Mouse (Mus musculus) embryonic facial prominence, embryonic 11.5 days (tissue): ENCODE data around the gene Lrrc49. TPM values are rescaled to one million over a fixed set of nuclear protein-coding genes. Genes with fewer than 3 reads are reported as not detected.

ENCODE experiments used
- ATAC-seq: fragments of 200-750 bp; cut with Nextera tagmentation; replicated peaks from 2 replicates; pipeline ENCODE4 v1.8.0; 2017; ENCODE audit warnings: low read depth; ENCODE audit not compliant: insufficient number of reproducible peaks, low FRiP score, low TSS enrichment
- DNase-seq: peaks from one replicate; pipeline ENCODE4 v3.0.0-alpha.2; 2015; ENCODE audit warnings: low spot score
- H3K27ac ChIP-seq: fragments of 300-500 bp; sonication (generic); replicated peaks from 2 replicates; pipeline ENCODE4 v1.5.1; 2014; ENCODE audit warnings: mild to moderate bottlenecking, low read depth, low read length, control low read depth
- H3K27me3 ChIP-seq: fragments of 300-500 bp; sonication (generic); 2 replicates; pipeline ENCODE4 v1.6.1; 2014; ENCODE audit warnings: mild to moderate bottlenecking, low read length, moderate library complexity, mixed read lengths; ENCODE audit not compliant: control insufficient read depth, insufficient read depth
- H3K36me3 ChIP-seq: fragments of 300-500 bp; sonication (generic); replicated peaks from 2 replicates; pipeline ENCODE4 v1.6.1; 2014; ENCODE audit warnings: low read depth, mild to moderate bottlenecking, low read length, moderate library complexity, mixed read lengths; ENCODE audit not compliant: control insufficient read depth, insufficient read depth
- H3K4me1 ChIP-seq: fragments of 300-500 bp; sonication (generic); 2 replicates; pipeline ENCODE4 v1.6.1; 2014; ENCODE audit warnings: low read length, mixed read lengths; ENCODE audit not compliant: control insufficient read depth, insufficient read depth
- H3K4me2 ChIP-seq: fragments of 300-500 bp; sonication (generic); 2 replicates; pipeline ENCODE4 v1.6.1; 2014; ENCODE audit warnings: low read depth, mild to moderate bottlenecking, control low read depth, low read length, moderate library complexity
- H3K4me3 ChIP-seq: fragments of 300-500 bp; sonication (generic); 2 replicates; pipeline ENCODE4 v1.5.1; 2014; ENCODE audit warnings: low read depth, low read length, control low read depth
- H3K9ac ChIP-seq: fragments of 300-500 bp; sonication (generic); replicated peaks from 2 replicates; pipeline ENCODE4 v1.6.1; 2014; ENCODE audit warnings: mild to moderate bottlenecking, control low read depth, low read length
- H3K9me3 ChIP-seq: fragments of 300-500 bp; sonication (generic); replicated peaks from 2 replicates; pipeline ENCODE4 v1.6.1; 2016; ENCODE audit warnings: mild to moderate bottlenecking, low read length, inconsistent platforms, mixed read lengths; ENCODE audit not compliant: control insufficient read depth
- WGBS: fragments of 180-500 bp; shearing (Covaris S2); extraction: QIAGEN DNeasy Blood & Tissue Kit; methylation state at CpG from one replicate; pipeline ENCODE4 v1.1.7; 2014; 5-methylcytosine and 5-hydroxymethylcytosine counted together
- polyA plus RNA-seq: library from polyadenylated mRNA; unstranded; fragments of >200 nt; fragmentation: Nextera tagmentation; extraction: Ambion mirVana; gene quantifications from 2 replicates; pipeline ENCODE4 v1.2.1, GENCODE M21; 2014

Lrrc49 gene
- polyA plus RNA-seq, 1 experiment from 2014 or later, result 38.7 TPM

GRCm38 (mm10) chr9:60653137-60653536, 34.8 kb downstream of the Lrrc49 start:
- peak; percentile 22 for DNase-seq
- 93% methylated on average over 1 of the region's 1 CpGs for WGBS
- Histone ChIP-seq H3K4me3 (no peak overlapping the region), H3K36me3 (no peaks in the 10 kb centered on the region), H3K27ac (no peak overlapping the region), H3K4me1 (no peaks in the 10 kb centered on the region; the same call in 1 of the 2 replicates), H3K4me2 (no peak overlapping the region), H3K9me3 (no peaks in the 10 kb centered on the region), H3K9ac (no peak overlapping the region), H3K27me3 (no peaks in the 10 kb centered on the region)
- no peak for ATAC-seq

- WGBS, result 79% methylated on average over 6 of the region's 6 CpGs
- H3K27ac ChIP-seq, result no peak overlapping the region
These were observed 37.7 kb downstream of the Lrrc49 start for GRCm38 (mm10) chr9:60650277-60650676.

GRCm38 (mm10) chr9:60648981-60649975, 38.7 kb downstream of the Lrrc49 start:
- H3K9ac ChIP-seq, result no peak overlapping the region
- no peak for ATAC-seq

More at GRCm38 (mm10) chr9:60650277-60650676, 37.7 kb downstream of the Lrrc49 start:
- H3K36me3 ChIP-seq, result no peaks in the 10 kb centered on the region
- DNase-seq (no peak), ATAC-seq (no peak)
- no peak overlapping the region for H3K4me2 ChIP-seq
- no peaks in the 10 kb centered on the region for H3K9me3 ChIP-seq
- H3K9ac ChIP-seq, result no peak overlapping the region
- no peaks in the 10 kb centered on the region for H3K27me3 ChIP-seq
- H3K4me1 ChIP-seq, result no peaks in the 10 kb centered on the region; the same call in 1 of the 2 replicates
- H3K4me3 ChIP-seq, result no peak overlapping the region

GRCm38 (mm10) chr9:60633601-60634000, 54.4 kb downstream of the Lrrc49 start:
- Histone ChIP-seq H3K9ac (no peak overlapping the region), H3K4me3 (no peak overlapping the region), H3K27ac (no peak overlapping the region), H3K4me1 (no peaks in the 10 kb centered on the region), H3K4me2 (no peak overlapping the region), H3K36me3 (no peaks in the 10 kb centered on the region), H3K9me3 (no peaks in the 10 kb centered on the region), H3K27me3 (no peaks in the 10 kb centered on the region)
- no peak for DNase-seq
- 47% methylated on average over 2 of the region's 2 CpGs for WGBS
- no peak for ATAC-seq

More at GRCm38 (mm10) chr9:60648981-60649975, 38.7 kb downstream of the Lrrc49 start:
- no peaks in the 10 kb centered on the region for H3K36me3 ChIP-seq
- no peaks in the 10 kb centered on the region for H3K9me3 ChIP-seq
- 58% methylated on average over 18 of the region's 18 CpGs for WGBS
- no peak for DNase-seq
- no peak overlapping the region for H3K27ac ChIP-seq
- no peaks in the 10 kb centered on the region; the same call in 1 of the 2 replicates for H3K4me1 ChIP-seq
- no peak overlapping the region for H3K4me3 ChIP-seq
- no peak overlapping the region for H3K4me2 ChIP-seq
- no peaks in the 10 kb centered on the region for H3K27me3 ChIP-seq

GRCm38 (mm10) chr9:60626311-60626791, 61.6 kb downstream of the Lrrc49 start:
- WGBS, result 85% methylated on average over 7 of the region's 7 CpGs

GRCm38 (mm10) chr9:60625895-60626294, 62.1 kb downstream of the Lrrc49 start:
- Histone ChIP-seq H3K27ac (no peak overlapping the region), H3K9ac (no peak overlapping the region), H3K4me3 (no peak overlapping the region), H3K36me3 (no peaks in the 10 kb centered on the region), H3K9me3 (no peaks in the 10 kb centered on the region), H3K4me1 (no peaks in the 10 kb centered on the region), H3K4me2 (no peak overlapping the region), H3K27me3 (no peaks in the 10 kb centered on the region)
- 75% methylated on average over 2 of the region's 2 CpGs for WGBS
- ATAC-seq (no peak), DNase-seq (no peak)

More at GRCm38 (mm10) chr9:60626311-60626791, 61.6 kb downstream of the Lrrc49 start:
- DNase-seq (no peak), ATAC-seq (no peak)
- Histone ChIP-seq H3K9me3 (no peaks in the 10 kb centered on the region), H3K27me3 (no peaks in the 10 kb centered on the region), H3K4me2 (no peak overlapping the region), H3K4me3 (no peak overlapping the region), H3K9ac (no peak overlapping the region), H3K27ac (no peak overlapping the region), H3K36me3 (no peaks in the 10 kb centered on the region), H3K4me1 (no peaks in the 10 kb centered on the region)

- Histone ChIP-seq H3K4me3 (no peak overlapping the region), H3K27me3 (no peaks in the 10 kb centered on the region), H3K4me1 (no peaks in the 10 kb centered on the region), H3K9me3 (no peaks in the 10 kb centered on the region), H3K9ac (no peak overlapping the region), H3K36me3 (no peaks in the 10 kb centered on the region), H3K27ac (no peak overlapping the region), H3K4me2 (no peak overlapping the region)
- ATAC-seq, result no peak
- no peak for DNase-seq
- 72% methylated on average over 9 of the region's 9 CpGs for WGBS
These were observed 71.0 kb downstream of the Lrrc49 start for GRCm38 (mm10) chr9:60616946-60617345.

- 82% methylated on average over 7 of the region's 7 CpGs for WGBS
- ATAC-seq, result no peak
- DNase-seq, result no peak
- Histone ChIP-seq H3K4me3 (no peak overlapping the region), H3K9ac (no peak overlapping the region), H3K36me3 (no peaks in the 10 kb centered on the region), H3K9me3 (no peaks in the 10 kb centered on the region), H3K4me2 (no peak overlapping the region), H3K27ac (no peak overlapping the region), H3K4me1 (no peaks in the 10 kb centered on the region), H3K27me3 (no peaks in the 10 kb centered on the region)
These were observed 71.6 kb downstream of the Lrrc49 start for GRCm38 (mm10) chr9:60616359-60616758.
